Mouse (Mus musculus): ENCODE results near the gene Atf6b. TPM values are rescaled to one million over a fixed set of nuclear protein-coding genes. Genes with fewer than 3 reads are reported as not detected.

Gene Atf6b
- polyA plus RNA-seq, 1 experiment from 2014 or later: 105 TPM

- Histone ChIP-seq H3K27me3 (ENCODE audit: poor library complexity, severe bottlenecking) (peaks cover 17% of the 10 kb centered on the region), H3K4me1 (peaks cover 25% of the 10 kb centered on the region), H3K9me3 (no peaks in the 10 kb centered on the region), H3K36me3 (replicated peaks) (peaks cover 55% of the 10 kb centered on the region), H3K4me3 (no peak overlapping the region), H3K27ac (no peak overlapping the region)
- no peak for DNase-seq (ENCODE audit: extremely low spot score, low spot score)
- 88% methylated on average over 7 of the region's 7 CpGs for WGBS
Measured at GRCm38 (mm10) chr17:34655160-34655559, 8.2 kb downstream of the Atf6b start.

GRCm38 (mm10) chr17:34655581-34655991 is 8.6 kb downstream of the Atf6b start:
- Histone ChIP-seq H3K36me3 (replicated peaks) (peaks cover 51% of the 10 kb centered on the region), H3K4me3 (no peak overlapping the region), H3K9me3 (no peaks in the 10 kb centered on the region), H3K4me1 (peaks cover 29% of the 10 kb centered on the region), H3K27ac (no peak overlapping the region), H3K27me3 (ENCODE audit: poor library complexity, severe bottlenecking) (peaks cover 21% of the 10 kb centered on the region)
- DNase-seq (ENCODE audit: extremely low spot score, low spot score): no peak
- 76% methylated on average over 4 of the region's 4 CpGs for WGBS

GRCm38 (mm10) chr17:34656666-34657065 is 9.7 kb downstream of the Atf6b start:
- Histone ChIP-seq H3K27ac (no peak overlapping the region), H3K4me1 (peaks cover 37% of the 10 kb centered on the region), H3K9me3 (no peaks in the 10 kb centered on the region), H3K36me3 (replicated peaks) (peaks cover 40% of the 10 kb centered on the region), H3K27me3 (ENCODE audit: poor library complexity, severe bottlenecking) (peaks cover 32% of the 10 kb centered on the region), H3K4me3 (no peak overlapping the region)
- 62% methylated on average over 8 of the region's 8 CpGs for WGBS
- DNase-seq (ENCODE audit: extremely low spot score, low spot score): no peak

GRCm38 (mm10) chr17:34657271-34657670 is 10.3 kb downstream of the Atf6b start:
- no peak for DNase-seq (ENCODE audit: extremely low spot score, low spot score)
- Histone ChIP-seq H3K27me3 (ENCODE audit: poor library complexity, severe bottlenecking) (peaks cover 33% of the 10 kb centered on the region), H3K4me1 (peaks cover 37% of the 10 kb centered on the region), H3K36me3 (replicated peaks) (peaks cover 34% of the 10 kb centered on the region), H3K27ac (no peak overlapping the region), H3K4me3 (no peak overlapping the region), H3K9me3 (no peaks in the 10 kb centered on the region)
- 37% methylated on average over 2 of the region's 2 CpGs for WGBS

GRCm38 (mm10) chr17:34658145-34658544 is 11.2 kb downstream of the Atf6b start:
- H3K27ac ChIP-seq: no peak overlapping the region
- H3K27me3 ChIP-seq (ENCODE audit: poor library complexity, severe bottlenecking): peaks cover 36% of the 10 kb centered on the region
- H3K9me3 ChIP-seq: no peaks in the 10 kb centered on the region
- DNase-seq (ENCODE audit: extremely low spot score, low spot score): no peak
- H3K4me1 ChIP-seq: peaks cover 37% of the 10 kb centered on the region
- peaks cover 25% of the 10 kb centered on the region for H3K36me3 ChIP-seq (replicated peaks)
- 95% methylated on average over 2 of the region's 2 CpGs for WGBS
- no peak overlapping the region for H3K4me3 ChIP-seq

GRCm38 (mm10) chr17:34658591-34658990 is 11.6 kb downstream of the Atf6b start:
- WGBS: 87% methylated on average over 3 of the region's 3 CpGs
- peaks cover 37% of the 10 kb centered on the region for H3K4me1 ChIP-seq
- no peak for DNase-seq (ENCODE audit: extremely low spot score, low spot score)

GRCm38 (mm10) chr17:34659181-34659896 is 12.4 kb downstream of the Atf6b start:
- Histone ChIP-seq H3K4me1 (peaks cover 37% of the 10 kb centered on the region), H3K4me3 (no peak overlapping the region), H3K27me3 (ENCODE audit: poor library complexity, severe bottlenecking) (peaks cover 42% of the 10 kb centered on the region), H3K27ac (no peak overlapping the region), H3K9me3 (no peaks in the 10 kb centered on the region), H3K36me3 (replicated peaks) (peaks cover 13% of the 10 kb centered on the region)
- no peak for DNase-seq (ENCODE audit: extremely low spot score, low spot score)
- WGBS: 75% methylated on average over 12 of the region's 12 CpGs

More at GRCm38 (mm10) chr17:34658591-34658990, 11.6 kb downstream of the Atf6b start:
- Histone ChIP-seq H3K27me3 (ENCODE audit: poor library complexity, severe bottlenecking) (peaks cover 41% of the 10 kb centered on the region), H3K27ac (no peak overlapping the region), H3K4me3 (no peak overlapping the region), H3K9me3 (no peaks in the 10 kb centered on the region), H3K36me3 (replicated peaks) (peaks cover 21% of the 10 kb centered on the region)

GRCm38 (mm10) chr17:34659897-34660214 is 12.9 kb downstream of the Atf6b start:
- WGBS: 76% methylated on average over 3 of the region's 3 CpGs
- H3K9me3 ChIP-seq: no peaks in the 10 kb centered on the region
- H3K4me3 ChIP-seq: no peak overlapping the region
- H3K27ac ChIP-seq: no peak overlapping the region
- H3K36me3 ChIP-seq (replicated peaks): peaks cover 8% of the 10 kb centered on the region
- peaks cover 42% of the 10 kb centered on the region for H3K27me3 ChIP-seq (ENCODE audit: poor library complexity, severe bottlenecking)
- H3K4me1 ChIP-seq: peaks cover 37% of the 10 kb centered on the region
- DNase-seq (ENCODE audit: extremely low spot score, low spot score): no peak

GRCm38 (mm10) chr17:34660259-34660820 is 13.4 kb downstream of the Atf6b start:
- WGBS: 40% methylated on average over 10 of the region's 11 CpGs
- Histone ChIP-seq H3K36me3 (replicated peaks) (peaks cover 3% of the 10 kb centered on the region), H3K9me3 (no peaks in the 10 kb centered on the region), H3K27ac (no peak overlapping the region), H3K4me3 (peak overlapping the region; percentile 7; the same call in 1 of the 2 replicates), H3K27me3 (ENCODE audit: poor library complexity, severe bottlenecking) (peaks cover 42% of the 10 kb centered on the region), H3K4me1 (peaks cover 34% of the 10 kb centered on the region)
- DNase-seq (ENCODE audit: extremely low spot score, low spot score): no peak

- Histone ChIP-seq H3K9me3 (no peaks in the 10 kb centered on the region), H3K4me1 (peaks cover 28% of the 10 kb centered on the region), H3K4me3 (peak overlapping the region; percentile 24; the same call in 1 of the 2 replicates), H3K36me3 (replicated peaks) (no peaks in the 10 kb centered on the region), H3K27me3 (ENCODE audit: poor library complexity, severe bottlenecking) (peaks cover 42% of the 10 kb centered on the region), H3K27ac (no peak overlapping the region)
- 16% methylated on average over 19 of the region's 19 CpGs for WGBS
- no peak for DNase-seq (ENCODE audit: extremely low spot score, low spot score)
Measured at GRCm38 (mm10) chr17:34661121-34661591, 14.2 kb downstream of the Atf6b start.

GRCm38 (mm10) chr17:34662468-34662867 is 15.5 kb downstream of the Atf6b start:
- Histone ChIP-seq H3K27me3 (ENCODE audit: poor library complexity, severe bottlenecking) (peaks cover 42% of the 10 kb centered on the region), H3K36me3 (replicated peaks) (no peaks in the 10 kb centered on the region), H3K4me3 (no peak overlapping the region), H3K4me1 (peaks cover 16% of the 10 kb centered on the region), H3K27ac (no peak overlapping the region), H3K9me3 (no peaks in the 10 kb centered on the region)
- DNase-seq (ENCODE audit: extremely low spot score, low spot score): no peak
- WGBS: 86% methylated on average over 1 of the region's 1 CpGs

GRCm38 (mm10) chr17:34662978-34663377 is 16.0 kb downstream of the Atf6b start:
- no peaks in the 10 kb centered on the region for H3K36me3 ChIP-seq (replicated peaks)
- no peaks in the 10 kb centered on the region for H3K9me3 ChIP-seq
- H3K27me3 ChIP-seq (ENCODE audit: poor library complexity, severe bottlenecking): peaks cover 42% of the 10 kb centered on the region
- H3K4me1 ChIP-seq: peaks cover 14% of the 10 kb centered on the region
- 88% methylated on average over 8 of the region's 8 CpGs for WGBS
- no peak overlapping the region for H3K4me3 ChIP-seq
- DNase-seq (ENCODE audit: extremely low spot score, low spot score): no peak
- no peak overlapping the region for H3K27ac ChIP-seq

GRCm38 (mm10) chr17:34663558-34663957 is 16.6 kb downstream of the Atf6b start:
- Histone ChIP-seq H3K27ac (no peak overlapping the region), H3K4me1 (peaks cover 14% of the 10 kb centered on the region), H3K27me3 (ENCODE audit: poor library complexity, severe bottlenecking) (peaks cover 41% of the 10 kb centered on the region), H3K4me3 (no peak overlapping the region), H3K36me3 (replicated peaks) (no peaks in the 10 kb centered on the region), H3K9me3 (no peaks in the 10 kb centered on the region)
- WGBS: 50% methylated on average over 1 of the region's 1 CpGs
- DNase-seq (ENCODE audit: extremely low spot score, low spot score): no peak
